Mouse (Mus musculus) E14TG2a.4 (cell line): Measurements from ENCODE around the gene Vps54.
"Not testable (repeated sequence)": the region's sequence is repeated elsewhere in the genome, so short reads cannot be mapped to it uniquely, and the experiment has no call there.

Source experiments
- H3K27me3 ChIP-seq: 2 replicates; pipeline ENCODE4 v1.6.1; 2014; ENCODE audit warnings: low read length, control low read depth; ENCODE audit not compliant: insufficient read depth
- H3K36me3 ChIP-seq: 2 replicates; pipeline ENCODE4 v1.6.1; 2014; ENCODE audit warnings: low read length, control low read depth; ENCODE audit not compliant: insufficient read depth
- H3K4me1 ChIP-seq: replicated peaks from 2 replicates; pipeline ENCODE4 v1.6.1; 2014; ENCODE audit warnings: low read depth, low read length, control low read depth
- H3K4me3 ChIP-seq: replicated peaks from 2 replicates; pipeline ENCODE4 v1.5.1; 2014; ENCODE audit warnings: mild to moderate bottlenecking, low read length
- H3K9me3 ChIP-seq: 2 replicates; pipeline ENCODE4 v1.6.1; 2014; ENCODE audit warnings: low read length, control low read depth
- CTCF ChIP-seq: conservative IDR thresholded peaks from 2 replicates; pipeline ENCODE4 v1.5.1; 2014; ENCODE audit warnings: low read length
- NANOG ChIP-seq: IDR thresholded peaks from 2 replicates; pipeline ENCODE4 v1.6.1; 2014; ENCODE audit warnings: borderline replicate concordance, low read length, mixed read lengths
- POU5F1 ChIP-seq: IDR thresholded peaks from 2 replicates; pipeline ENCODE4 v1.6.1; 2014; ENCODE audit warnings: low read length, borderline replicate concordance

Vps54 gene

GRCm38 (mm10) chr11:21265423-21265822 is 26.3 kb downstream of the Vps54 start:
- H3K9me3 ChIP-seq = no peaks in the 10 kb centered on the region
- peaks cover 55% of the 10 kb centered on the region for H3K36me3 ChIP-seq

GRCm38 (mm10) chr11:21276151-21276550 is 37.1 kb downstream of the Vps54 start:
- TF ChIP-seq POU5F1 = no peak
- TF ChIP-seq NANOG = no peak
- no peak for TF ChIP-seq CTCF
- Histone ChIP-seq H3K9me3 (no peaks in the 10 kb centered on the region), H3K36me3 (peaks cover 65% of the 10 kb centered on the region), H3K4me3 (no peak overlapping the region), H3K27me3 (no peaks in the 10 kb centered on the region), H3K4me1 (no peaks in the 10 kb centered on the region)

More at GRCm38 (mm10) chr11:21265423-21265822, 26.3 kb downstream of the Vps54 start:
- no peak overlapping the region for H3K4me3 ChIP-seq
- no peak for TF ChIP-seq CTCF
- no peak for TF ChIP-seq POU5F1
- peaks cover 31% of the 10 kb centered on the region for H3K4me1 ChIP-seq
- no peaks in the 10 kb centered on the region for H3K27me3 ChIP-seq

GRCm38 (mm10) chr11:21286391-21286790 is 47.3 kb downstream of the Vps54 start:
- Histone ChIP-seq H3K9me3 (no peaks in the 10 kb centered on the region), H3K27me3 (no peaks in the 10 kb centered on the region), H3K4me3 (no peak overlapping the region), H3K4me1 (no peaks in the 10 kb centered on the region), H3K36me3 (peaks cover 17% of the 10 kb centered on the region; the same call in 1 of the 2 replicates)
- no peak for TF ChIP-seq CTCF

DNA sequence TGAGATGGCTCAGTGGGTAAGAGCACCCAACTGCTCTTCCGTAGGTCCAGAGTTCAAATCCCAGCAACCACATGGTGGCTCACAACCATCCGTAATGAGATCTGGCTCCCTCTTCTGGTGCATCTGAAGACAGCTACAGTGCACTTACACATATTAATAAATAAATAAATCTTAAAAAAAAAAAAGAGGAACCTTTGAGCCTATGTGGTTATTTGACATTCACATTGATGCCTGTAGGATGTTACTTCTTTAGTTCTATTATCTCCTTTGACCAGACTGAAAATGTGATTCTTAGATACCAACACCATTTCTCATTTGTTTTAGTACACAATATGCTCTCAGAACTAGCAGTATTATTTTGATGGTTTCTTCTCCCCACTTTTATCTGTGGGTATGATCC is 49.1 kb downstream of the Vps54 start:
- H3K9me3 ChIP-seq, H3K4me1 ChIP-seq, H3K27me3 ChIP-seq, H3K4me3 ChIP-seq: not testable (repeated sequence)
- H3K36me3 ChIP-seq = peaks cover 26% of the 10 kb centered on the region; the same call in 1 of the 2 replicates
- TF ChIP-seq CTCF = 0 out of 2 replicates have a peak, but pooled peaks have one; percentile 3

- no peak for TF ChIP-seq NANOG
- no peak for TF ChIP-seq POU5F1
- Histone ChIP-seq H3K9me3 (no peaks in the 10 kb centered on the region), H3K4me1 (no peaks in the 10 kb centered on the region), H3K4me3 (no peak overlapping the region), H3K36me3 (peaks cover 42% of the 10 kb centered on the region), H3K27me3 (no peaks in the 10 kb centered on the region)
Measured at GRCm38 (mm10) chr11:21295486-21295885, 56.4 kb downstream of the Vps54 start.

DNA sequence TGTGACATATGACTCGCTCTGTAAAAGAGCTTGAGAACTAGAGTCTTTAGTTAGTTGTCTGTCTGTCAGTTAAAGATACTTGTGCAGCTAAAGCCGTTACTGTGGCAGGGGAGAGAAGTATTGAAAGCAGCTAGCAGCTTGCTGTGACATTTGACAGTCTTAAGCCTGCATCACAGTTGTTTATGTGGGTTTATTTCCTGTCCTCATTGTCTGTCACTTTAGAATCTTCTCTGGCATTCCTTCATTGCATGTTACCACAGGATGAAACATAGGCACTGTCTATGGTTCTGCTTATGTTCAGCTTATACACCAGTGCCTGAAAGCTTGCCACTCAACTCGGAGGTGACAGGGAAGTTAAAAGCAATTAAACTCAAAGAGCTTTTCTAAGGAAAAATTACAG is 64.5 kb downstream of the Vps54 start:
- no peak overlapping the region for H3K4me3 ChIP-seq
- H3K27me3 ChIP-seq = no peaks in the 10 kb centered on the region
- peaks cover 81% of the 10 kb centered on the region for H3K36me3 ChIP-seq
- no peaks in the 10 kb centered on the region for H3K9me3 ChIP-seq
- no peaks in the 10 kb centered on the region for H3K4me1 ChIP-seq
- TF ChIP-seq NANOG (no peak), POU5F1 (no peak), CTCF (no peak)

DNA sequence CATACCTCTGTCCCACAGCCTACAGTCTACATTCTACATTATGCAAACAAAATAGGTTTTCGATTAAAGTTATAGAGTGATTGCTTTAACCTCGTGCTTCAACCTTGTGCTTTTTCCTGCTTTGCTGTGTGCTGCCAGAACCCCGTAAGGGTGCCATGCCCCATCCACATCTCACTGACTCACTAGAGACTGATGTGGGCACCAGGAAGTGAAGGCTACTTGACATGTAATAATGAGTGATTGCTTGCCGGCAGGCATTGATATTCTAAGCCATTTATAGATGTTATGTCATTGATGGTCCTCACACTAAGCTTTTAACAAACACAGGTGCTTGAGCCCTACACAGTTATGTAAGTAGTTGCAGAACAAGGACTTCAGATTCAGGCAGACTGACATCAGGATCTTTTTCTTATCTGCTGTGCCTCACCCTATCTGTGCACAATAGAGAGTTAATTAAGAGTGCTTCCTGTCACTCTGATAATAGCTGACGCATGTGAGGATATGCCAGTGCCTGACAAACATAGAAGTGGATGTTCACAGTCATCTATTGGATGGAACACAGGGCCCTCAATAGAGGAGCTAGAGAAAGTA is 68.1 kb downstream of the Vps54 start:
- Histone ChIP-seq H3K36me3 (peaks cover 67% of the 10 kb centered on the region), H3K9me3 (no peaks in the 10 kb centered on the region), H3K27me3 (no peaks in the 10 kb centered on the region), H3K4me3 (no peak overlapping the region), H3K4me1 (no peaks in the 10 kb centered on the region)
- TF ChIP-seq NANOG = no peak
- no peak for TF ChIP-seq CTCF
- no peak for TF ChIP-seq POU5F1

- no peaks in the 10 kb centered on the region for H3K4me1 ChIP-seq
- TF ChIP-seq POU5F1 = no peak
- TF ChIP-seq CTCF = peak; percentile 53
- no peak for TF ChIP-seq NANOG
Measured at GRCm38 (mm10) chr11:21308119-21308518, 69.0 kb downstream of the Vps54 start.

GRCm38 (mm10) chr11:21309516-21309915 is 70.4 kb downstream of the Vps54 start:
- H3K27me3 ChIP-seq = no peaks in the 10 kb centered on the region
- H3K36me3 ChIP-seq = peaks cover 73% of the 10 kb centered on the region
- no peak overlapping the region for H3K4me3 ChIP-seq
- H3K4me1 ChIP-seq = no peaks in the 10 kb centered on the region
- no peak for TF ChIP-seq NANOG
- no peak for TF ChIP-seq POU5F1
- no peak for TF ChIP-seq CTCF
- no peaks in the 10 kb centered on the region for H3K9me3 ChIP-seq

More at GRCm38 (mm10) chr11:21308119-21308518, 69.0 kb downstream of the Vps54 start:
- Histone ChIP-seq H3K9me3 (no peaks in the 10 kb centered on the region), H3K4me3 (no peak overlapping the region), H3K27me3 (no peaks in the 10 kb centered on the region), H3K36me3 (peaks cover 71% of the 10 kb centered on the region)
